Comparison of ENCODE assay signal across 12 mouse cellular contexts in the genomic region with DNA sequence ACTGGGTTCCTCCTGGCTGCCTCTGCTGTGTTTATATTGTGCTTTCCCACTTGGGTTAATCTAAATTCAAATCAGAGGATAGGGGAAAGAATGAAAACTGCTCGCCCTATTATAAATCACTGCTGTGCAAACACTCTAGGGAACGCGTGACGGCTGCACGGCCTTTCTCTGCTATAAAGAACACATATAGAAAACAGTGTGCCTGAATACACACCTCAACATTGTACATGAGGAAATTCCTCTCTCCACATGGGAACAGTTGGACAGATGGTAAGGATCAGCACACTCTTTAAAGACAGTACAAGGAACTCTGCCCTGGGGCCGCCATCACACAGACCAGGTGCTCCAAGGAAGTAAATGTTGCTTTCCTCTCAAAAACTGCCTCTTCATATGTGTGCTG.
DNase-seq lines count a peak whose midpoint lies in the region; ATAC-seq and TF ChIP-seq lines count a peak whose summit lies in the region.
"Had no signal": no experiment of that assay in that cellular context is flagged by ENCODE, and none has a peak within 500 bp of the region (broad histone marks: within the 10 kb centered on the region; RNA-seq: fewer than 3 reads in every experiment).

No protein-coding gene starts in this region.

- H3K27me3 ChIP-seq in forebrain, embryonic 16.5 days (replicated peaks; ENCODE audit: control insufficient read depth, insufficient read depth, low read length): no peaks in the 10 kb centered on the region
- H3K27me3 ChIP-seq in forebrain, postnatal 0 days (ENCODE audit: insufficient read depth, low read length): no peaks in the 10 kb centered on the region
- H3K27me3 ChIP-seq in midbrain, embryonic 11.5 days (ENCODE audit: control insufficient read depth, insufficient read depth, low read length): no peaks in the 10 kb centered on the region
- no peaks in the 10 kb centered on the region for H3K27me3 ChIP-seq in midbrain, embryonic 10.5 days (ENCODE audit: low read depth, poor library complexity, severe bottlenecking)
- 0 out of 2 replicates have a peak, but pooled peaks cover 3% of the 10 kb centered on the region for H3K27me3 ChIP-seq in hindbrain, embryonic 13.5 days
- peaks cover 35% of the 10 kb centered on the region for H3K27me3 ChIP-seq in neural tube, embryonic 13.5 days

- DNase-seq in forebrain, postnatal 0 days: no peak
- peak; percentile 31 for DNase-seq in midbrain, embryonic 11.5 days (ENCODE audit: low spot score, missing footprints)
- DNase-seq in midbrain, embryonic 10.5 days (ENCODE audit: low spot score): no peak
- DNase-seq: cerebellum, adult 11 months; cerebellum, postnatal 36 days; kidney, postnatal 10 days; layer of hippocampus, adult 9-11 months; lung, adult 2 months had no signal

- H3K4me2 ChIP-seq in forebrain, embryonic 16.5 days (ENCODE audit: low read length): no peak overlapping the region
- no peak overlapping the region for H3K4me2 ChIP-seq in forebrain, postnatal 0 days (ENCODE audit: low read depth)
- no peak overlapping the region for H3K4me2 ChIP-seq in midbrain, embryonic 11.5 days
- no peak overlapping the region; the same call in 1 of the 2 replicates for H3K4me2 ChIP-seq in hindbrain, embryonic 13.5 days
- H3K4me2 ChIP-seq in neural tube, embryonic 13.5 days: no peak overlapping the region

- WGBS in forebrain, embryonic 16.5 days: 39% methylated on average over 6 of the region's 6 CpGs
- WGBS in forebrain, postnatal 0 days: 36% methylated on average over 6 of the region's 6 CpGs
- 73% methylated on average over 6 of the region's 6 CpGs for WGBS in midbrain, embryonic 11.5 days
- 77% methylated on average over 6 of the region's 6 CpGs for WGBS in midbrain, embryonic 10.5 days
- 31% methylated on average over 6 of the region's 6 CpGs for WGBS in hindbrain, embryonic 13.5 days
- 23% methylated on average over 6 of the region's 6 CpGs for WGBS in neural tube, embryonic 13.5 days

- H3K9me3 ChIP-seq in forebrain, embryonic 16.5 days (ENCODE audit: control insufficient read depth, low read length): no peaks in the 10 kb centered on the region
- H3K9me3 ChIP-seq in forebrain, postnatal 0 days (ENCODE audit: low read length): no peaks in the 10 kb centered on the region
- no peaks in the 10 kb centered on the region for H3K9me3 ChIP-seq in midbrain, embryonic 11.5 days (ENCODE audit: control insufficient read depth, low read length)
- H3K9me3 ChIP-seq in midbrain, embryonic 10.5 days (replicated peaks): no peaks in the 10 kb centered on the region
- no peaks in the 10 kb centered on the region for H3K9me3 ChIP-seq in hindbrain, embryonic 13.5 days
- H3K9me3 ChIP-seq in neural tube, embryonic 13.5 days: no peaks in the 10 kb centered on the region

- H3K4me1 ChIP-seq in forebrain, embryonic 16.5 days (replicated peaks; ENCODE audit: control insufficient read depth, insufficient read depth, low read length): peaks cover 6% of the 10 kb centered on the region
- no peaks in the 10 kb centered on the region for H3K4me1 ChIP-seq in forebrain, postnatal 0 days (ENCODE audit: insufficient read depth)
- no peaks in the 10 kb centered on the region for H3K4me1 ChIP-seq in midbrain, embryonic 11.5 days (ENCODE audit: control insufficient read depth, insufficient read depth, low read length)
- H3K4me1 ChIP-seq in midbrain, embryonic 10.5 days: peaks cover 10% of the 10 kb centered on the region
- H3K4me1 ChIP-seq in hindbrain, embryonic 13.5 days (replicated peaks): peaks cover 20% of the 10 kb centered on the region
- H3K4me1 ChIP-seq in neural tube, embryonic 13.5 days (replicated peaks): peaks cover 24% of the 10 kb centered on the region

- no peaks in the 10 kb centered on the region for H3K36me3 ChIP-seq in forebrain, embryonic 16.5 days (ENCODE audit: control insufficient read depth, insufficient read depth)
- H3K36me3 ChIP-seq in forebrain, postnatal 0 days (ENCODE audit: insufficient read depth): no peaks in the 10 kb centered on the region
- H3K36me3 ChIP-seq in midbrain, embryonic 11.5 days (ENCODE audit: control insufficient read depth, insufficient read depth, low read length): no peaks in the 10 kb centered on the region
- no peaks in the 10 kb centered on the region for H3K36me3 ChIP-seq in midbrain, embryonic 10.5 days
- H3K36me3 ChIP-seq in hindbrain, embryonic 13.5 days: no peaks in the 10 kb centered on the region
- H3K36me3 ChIP-seq in neural tube, embryonic 13.5 days: no peaks in the 10 kb centered on the region

- H3K9ac ChIP-seq in forebrain, embryonic 16.5 days (replicated peaks; ENCODE audit: low read depth, low read length): no peak overlapping the region
- no peak overlapping the region for H3K9ac ChIP-seq in forebrain, postnatal 0 days
- H3K9ac ChIP-seq in midbrain, embryonic 11.5 days (ENCODE audit: low read length): no peak overlapping the region
- no peak overlapping the region for H3K9ac ChIP-seq in hindbrain, embryonic 13.5 days
- H3K9ac ChIP-seq in neural tube, embryonic 13.5 days: no peak overlapping the region

- no peak overlapping the region for H3K4me3 ChIP-seq in forebrain, embryonic 16.5 days (replicated peaks; ENCODE audit: low read length)
- no peak overlapping the region for H3K4me3 ChIP-seq in forebrain, postnatal 0 days (ENCODE audit: low read depth, low read length)
- H3K4me3 ChIP-seq in midbrain, embryonic 11.5 days (ENCODE audit: low read depth, low read length): no peak overlapping the region
- no peak overlapping the region for H3K4me3 ChIP-seq in midbrain, embryonic 10.5 days
- H3K4me3 ChIP-seq in hindbrain, embryonic 13.5 days: no peak overlapping the region
- H3K4me3 ChIP-seq in neural tube, embryonic 13.5 days: no peak overlapping the region

- no peak overlapping the region for H3K27ac ChIP-seq in forebrain, embryonic 16.5 days (ENCODE audit: low read length)
- H3K27ac ChIP-seq in forebrain, postnatal 0 days (ENCODE audit: low read depth, low read length): no peak overlapping the region
- H3K27ac ChIP-seq in midbrain, embryonic 11.5 days (ENCODE audit: low read depth, low read length): no peak overlapping the region
- no peak overlapping the region for H3K27ac ChIP-seq in midbrain, embryonic 10.5 days (replicated peaks)
- H3K27ac ChIP-seq in hindbrain, embryonic 13.5 days: no peak overlapping the region; the same call in 1 of the 2 replicates
- H3K27ac ChIP-seq in neural tube, embryonic 13.5 days (replicated peaks): no peak overlapping the region

- TF ChIP-seq CTCF in forebrain, postnatal 0 days (IDR thresholded peaks at IDR 0.05; ENCODE audit: low read depth): no peak

- peak; percentile 47; the same call in 1 of the 2 replicates for ATAC-seq in forebrain, embryonic 16.5 days
- ATAC-seq in forebrain, postnatal 0 days: no peak
- no peak for ATAC-seq in midbrain, embryonic 11.5 days (ENCODE audit: low FRiP score)
- ATAC-seq in hindbrain, embryonic 13.5 days (ENCODE audit: low FRiP score): 0 out of 2 replicates have a peak, but pooled peaks have one; percentile 43
- ATAC-seq in neural tube, embryonic 13.5 days (ENCODE audit: low read depth): peak; percentile 38; the same call in 1 of the 2 replicates
- no peak for ATAC-seq in erythroid progenitor cell, adult 5-6 weeks (replicated peaks; ENCODE audit: low FRiP score, poor library complexity, severe bottlenecking)

Comparison
In these comparisons a context has a peak if more than half of its experiments do, and no peak if none do; other contexts are left out.
1. ATAC-seq: peak in forebrain, embryonic 16.5 days (single experiment), hindbrain, embryonic 13.5 days (single experiment) and neural tube, embryonic 13.5 days (single experiment); none in forebrain, postnatal 0 days (single experiment), midbrain, embryonic 11.5 days (single experiment) and erythroid progenitor cell, adult 5-6 weeks (single experiment).